Mouse (Mus musculus): Measurements from ENCODE around the gene Pnp2.

Gene Pnp2

DNA sequence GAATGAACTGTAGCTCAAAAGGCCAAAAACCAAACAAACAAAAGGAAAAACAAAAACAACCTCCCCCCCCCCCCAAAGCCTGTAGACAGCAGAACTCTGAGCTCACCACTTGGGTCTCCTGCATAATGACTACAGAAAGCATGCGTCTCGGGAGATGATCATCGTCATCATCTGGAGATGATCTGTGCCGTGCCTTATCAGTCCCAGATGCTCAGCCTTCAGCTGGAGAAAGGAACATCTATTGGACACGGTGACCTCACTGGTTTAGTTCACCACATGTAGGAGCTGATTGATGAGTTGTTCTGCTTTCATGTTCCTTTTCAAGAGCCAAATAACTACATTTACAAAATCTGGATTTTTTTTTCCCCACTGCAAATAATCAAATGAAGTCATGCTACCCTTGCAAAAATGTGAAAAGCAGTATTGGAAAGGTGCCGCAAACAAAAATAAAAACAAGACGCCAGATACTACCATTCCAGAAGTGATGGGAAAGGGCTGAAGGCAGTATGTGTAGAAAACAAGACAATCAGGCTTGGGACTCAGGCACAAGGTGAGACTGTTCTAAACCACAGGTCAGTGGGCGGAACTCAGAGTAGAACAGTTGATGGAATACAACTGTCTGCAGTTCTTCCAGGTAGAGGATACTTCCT is 51.5 kb downstream of the Pnp2 start, which contains the start of gene Rnase10:
TSS of gene Rnase10 (plus strand) at position 600 of the 650 bp plus-strand sequence.
- in situ Hi-C loops (cut with MboI; ENCODE audit: unreplicated experiment in 2 of 2) = no loop called here

DNA sequence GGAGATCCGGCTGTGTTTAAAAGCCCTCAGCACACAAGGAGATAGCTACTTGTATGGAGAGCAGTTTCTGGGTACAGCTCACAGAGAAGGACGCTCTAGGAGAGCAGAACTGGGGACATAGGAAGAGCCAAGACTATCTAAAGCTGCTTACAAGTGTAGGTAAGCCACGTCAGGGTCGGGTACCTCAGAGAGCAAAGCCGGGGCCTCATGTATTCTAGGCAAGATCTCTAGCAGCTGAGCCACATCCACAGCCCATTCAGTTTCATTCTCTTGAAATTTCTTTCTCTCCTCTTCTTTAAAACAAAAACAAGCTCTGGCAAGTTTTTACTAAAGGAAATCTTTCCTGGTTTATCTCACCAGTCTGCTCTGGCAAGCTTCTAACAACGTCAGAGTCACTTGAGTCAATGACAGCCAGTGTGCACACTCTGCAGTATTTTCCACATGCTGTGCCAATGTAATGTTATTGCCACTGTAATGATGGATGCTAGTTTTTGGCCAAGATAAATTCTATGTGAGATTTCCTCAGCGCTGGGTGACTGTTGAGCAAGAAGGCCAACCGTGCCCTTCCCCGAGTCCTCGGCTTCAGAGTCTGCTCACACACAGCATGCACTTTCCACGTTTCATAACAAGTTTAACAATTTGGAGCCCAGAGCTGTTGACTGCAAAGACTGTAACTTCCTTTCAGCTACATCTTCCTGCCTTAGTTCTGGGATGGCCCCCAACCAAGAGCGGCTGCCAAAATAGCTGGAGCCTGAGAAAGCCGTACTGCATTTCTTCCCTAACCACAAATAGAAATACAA is 52.3 kb downstream of the Pnp2 start:
- in situ Hi-C loops (cut with MboI; ENCODE audit: unreplicated experiment in 2 of 2) = no loop called here

DNA sequence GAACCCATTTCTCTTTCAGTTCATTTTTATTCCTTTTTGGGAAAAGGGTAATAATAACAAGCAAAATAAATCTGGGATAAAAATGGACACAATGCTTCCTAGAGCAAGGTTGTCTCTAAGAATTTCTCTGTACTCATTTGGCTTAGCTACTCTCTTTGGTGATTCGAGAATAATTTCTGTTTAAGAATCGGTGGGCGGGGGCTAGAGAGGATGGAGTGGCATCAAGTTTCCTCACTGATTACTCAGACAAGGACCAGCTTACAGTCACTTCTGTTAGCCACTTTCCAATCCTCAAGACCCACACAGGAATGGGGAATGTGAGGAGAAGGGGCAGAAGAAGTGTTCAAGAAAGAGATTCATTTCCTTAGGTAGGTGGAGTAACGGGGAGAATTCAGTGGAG is 53.0 kb downstream of the Pnp2 start:
- in situ Hi-C loops (cut with MboI; ENCODE audit: unreplicated experiment in 2 of 2) = no loop called here

DNA sequence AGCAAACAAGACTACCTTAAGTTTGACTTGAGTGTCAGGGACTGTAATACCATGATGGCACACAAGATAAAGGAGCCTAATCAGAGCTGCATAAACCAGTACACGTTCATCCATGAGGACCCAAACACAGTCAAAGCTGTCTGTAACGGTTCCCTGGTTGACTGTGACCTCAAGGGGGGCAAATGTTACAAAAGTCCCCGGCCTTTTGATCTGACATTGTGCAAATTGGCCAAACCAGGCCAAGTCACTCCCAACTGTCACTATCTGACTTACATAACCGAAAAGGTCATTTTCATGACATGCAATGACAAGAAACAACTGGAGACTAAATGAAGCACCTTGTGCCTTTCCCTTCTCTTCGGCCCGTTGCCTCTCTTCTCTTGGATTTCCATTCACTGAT is 53.8 kb downstream of the Pnp2 start:
- in situ Hi-C loops (cut with MboI; ENCODE audit: unreplicated experiment in 2 of 2) = no loop called here
